Mouse (Mus musculus): Measurements from ENCODE around the gene Syf2. TPM values are rescaled to one million over a fixed set of nuclear protein-coding genes. Genes with fewer than 3 reads are reported as not detected.

Gene Syf2
- polyA plus RNA-seq, 1 experiment from 2014 or later: 65.0 TPM

GRCm38 (mm10) chr4:134913413-134913812, 17.3 kb upstream of the Syf2 start:
- no peaks in the 10 kb centered on the region for H3K9me3 ChIP-seq (ENCODE audit: control insufficient read depth, low read length)
- peaks cover 9% of the 10 kb centered on the region for H3K4me1 ChIP-seq (ENCODE audit: control insufficient read depth, insufficient read depth, low read length)
- no peak for ATAC-seq
- 35% methylated on average over 3 of the region's 3 CpGs for WGBS
- no peaks in the 10 kb centered on the region for H3K27me3 ChIP-seq (replicated peaks; ENCODE audit: control insufficient read depth, insufficient read depth, low read length)
- peaks cover 8% of the 10 kb centered on the region; the same call in 1 of the 2 replicates for H3K36me3 ChIP-seq (ENCODE audit: control insufficient read depth, insufficient read depth, low read length)
- H3K4me3 ChIP-seq (ENCODE audit: low read length): no peak overlapping the region; the same call in 1 of the 2 replicates
- no peak overlapping the region for H3K4me2 ChIP-seq (ENCODE audit: low read depth, low read length)
- no peak overlapping the region for H3K27ac ChIP-seq (ENCODE audit: low read length)
- no peak overlapping the region for H3K9ac ChIP-seq (ENCODE audit: low read depth, low read length)

DNA sequence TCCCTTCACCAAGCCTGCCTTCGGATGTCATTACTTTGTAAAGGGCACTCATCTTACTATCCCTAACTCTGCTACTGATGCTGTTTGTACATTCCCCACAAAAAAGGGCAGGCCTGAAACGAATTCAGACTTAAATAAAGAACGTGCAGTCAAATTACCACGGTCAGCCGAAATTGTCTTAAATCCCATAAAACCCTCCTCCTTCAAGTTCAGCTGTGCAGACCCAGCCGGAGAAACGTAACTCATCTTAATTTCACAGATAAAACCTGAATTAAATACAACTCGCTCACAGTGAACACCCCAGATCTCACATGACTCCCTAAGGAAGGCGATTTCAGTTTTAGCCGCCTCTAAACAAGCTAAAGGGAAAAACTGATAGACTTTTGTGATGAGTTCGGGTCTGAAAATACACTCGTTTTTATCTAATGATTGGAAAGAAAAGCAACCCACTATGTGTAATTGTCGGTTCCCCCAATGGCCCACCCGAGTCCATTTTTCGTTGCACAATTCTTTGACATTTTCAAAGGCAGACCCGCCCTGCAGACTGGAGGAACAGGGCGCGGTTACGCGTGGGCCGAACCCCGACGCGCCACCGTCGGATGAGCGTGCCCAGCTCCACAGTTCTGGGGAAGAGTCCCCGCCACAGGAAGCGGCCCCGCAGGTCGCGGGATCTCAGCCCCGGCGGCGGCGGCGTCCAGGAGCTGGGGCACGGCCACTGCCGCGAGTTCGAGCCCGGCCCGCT, 16.4 kb upstream of the Syf2 start:
- Histone ChIP-seq H3K27ac (ENCODE audit: low read length) (peak overlapping the region; percentile 96), H3K4me1 (ENCODE audit: control insufficient read depth, insufficient read depth, low read length) (peaks cover 9% of the 10 kb centered on the region), H3K9ac (ENCODE audit: low read depth, low read length) (peak overlapping the region; percentile 88), H3K4me2 (ENCODE audit: low read depth, low read length) (peak overlapping the region; percentile 47), H3K9me3 (ENCODE audit: control insufficient read depth, low read length) (no peaks in the 10 kb centered on the region), H3K4me3 (ENCODE audit: low read length) (peak overlapping the region; percentile 89), H3K27me3 (replicated peaks; ENCODE audit: control insufficient read depth, insufficient read depth, low read length) (no peaks in the 10 kb centered on the region), H3K36me3 (ENCODE audit: control insufficient read depth, insufficient read depth, low read length) (peaks cover 8% of the 10 kb centered on the region; the same call in 1 of the 2 replicates)
- peak; percentile 83 for ATAC-seq
- WGBS: 1% methylated on average over 43 of the region's 43 CpGs

DNA sequence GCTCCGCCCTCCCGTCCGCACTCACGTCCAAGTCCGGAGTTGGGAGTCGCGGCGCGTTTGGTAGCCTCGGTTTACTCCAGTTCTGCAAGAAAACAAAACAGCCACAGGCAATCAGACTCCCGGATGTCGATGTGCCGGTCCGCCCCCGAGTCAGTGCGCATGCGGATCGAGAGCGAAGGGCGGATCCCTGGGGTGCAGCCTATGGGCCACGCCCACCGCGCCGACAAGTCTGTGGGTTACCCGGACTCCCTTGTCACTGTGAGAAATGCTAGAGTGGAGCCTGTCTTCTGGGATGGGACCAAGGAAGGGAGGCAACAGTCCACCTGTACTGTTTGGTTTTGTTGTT, 15.9 kb upstream of the Syf2 start, which contains the start of gene Tmem50a:
Gene Tmem50a (minus strand): TSS at position 161 of the 346 bp plus-strand sequence.
- Histone ChIP-seq H3K4me3 (ENCODE audit: low read length) (peak within 1 kb of the TSS; percentile 89), H3K9me3 (ENCODE audit: control insufficient read depth, low read length) (no peaks in the 10 kb centered on the region), H3K27ac (ENCODE audit: low read length) (peak within 1 kb of the TSS; percentile 96), H3K36me3 (ENCODE audit: control insufficient read depth, insufficient read depth, low read length) (peaks cover 4% of the 10 kb centered on the region; the same call in 1 of the 2 replicates), H3K4me1 (ENCODE audit: control insufficient read depth, insufficient read depth, low read length) (peaks cover 9% of the 10 kb centered on the region), H3K9ac (ENCODE audit: low read depth, low read length) (peak within 1 kb of the TSS; percentile 88), H3K4me2 (ENCODE audit: low read depth, low read length) (peak within 1 kb of the TSS; percentile 47), H3K27me3 (replicated peaks; ENCODE audit: control insufficient read depth, insufficient read depth, low read length) (no peaks in the 10 kb centered on the region)
- peak; percentile 94 for ATAC-seq
- under 1% methylated on average over 25 of the region's 25 CpGs for WGBS

GRCm38 (mm10) chr4:134915223-134916050, 15.3 kb upstream of the Syf2 start:
- Histone ChIP-seq H3K4me2 (ENCODE audit: low read depth, low read length) (peak overlapping the region; percentile 47), H3K9ac (ENCODE audit: low read depth, low read length) (peak overlapping the region; percentile 88), H3K9me3 (ENCODE audit: control insufficient read depth, low read length) (no peaks in the 10 kb centered on the region), H3K4me3 (ENCODE audit: low read length) (peak overlapping the region; percentile 89), H3K27me3 (replicated peaks; ENCODE audit: control insufficient read depth, insufficient read depth, low read length) (no peaks in the 10 kb centered on the region), H3K27ac (ENCODE audit: low read length) (no peak overlapping the region), H3K36me3 (ENCODE audit: control insufficient read depth, insufficient read depth, low read length) (peaks cover 4% of the 10 kb centered on the region; the same call in 1 of the 2 replicates), H3K4me1 (ENCODE audit: control insufficient read depth, insufficient read depth, low read length) (peaks cover 9% of the 10 kb centered on the region)
- ATAC-seq: peak; percentile 41
- WGBS: 57% methylated on average over 14 of the region's 14 CpGs

DNA sequence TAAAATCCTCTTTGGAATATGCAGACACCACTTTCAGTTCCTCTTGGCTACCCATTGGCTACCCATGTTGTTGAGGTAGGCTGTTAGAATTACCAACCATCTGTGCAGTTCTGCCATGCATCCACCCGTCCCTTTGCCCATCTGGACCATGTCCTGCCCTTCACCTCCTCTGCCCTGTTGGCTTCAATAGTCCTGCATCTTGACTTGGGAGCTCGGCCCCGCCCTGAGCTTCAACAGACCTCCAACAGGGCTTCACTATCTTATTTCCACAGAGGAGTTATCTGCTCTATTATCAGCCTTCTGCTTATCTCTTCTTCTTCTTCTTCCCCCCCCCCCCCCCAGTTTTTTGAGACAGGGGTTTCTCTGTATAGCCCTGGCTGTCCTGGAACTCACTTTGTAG, 13.5 kb upstream of the Syf2 start:
- no peak overlapping the region for H3K9ac ChIP-seq (ENCODE audit: low read depth, low read length)
- no peak overlapping the region for H3K27ac ChIP-seq (ENCODE audit: low read length)
- H3K9me3 ChIP-seq (ENCODE audit: control insufficient read depth, low read length): no peaks in the 10 kb centered on the region
- H3K27me3 ChIP-seq (replicated peaks; ENCODE audit: control insufficient read depth, insufficient read depth, low read length): no peaks in the 10 kb centered on the region
- no peaks in the 10 kb centered on the region for H3K36me3 ChIP-seq (ENCODE audit: control insufficient read depth, insufficient read depth, low read length)
- no peak overlapping the region for H3K4me2 ChIP-seq (ENCODE audit: low read depth, low read length)
- 78% methylated on average over 3 of the region's 3 CpGs for WGBS
- peaks cover 9% of the 10 kb centered on the region for H3K4me1 ChIP-seq (ENCODE audit: control insufficient read depth, insufficient read depth, low read length)
- H3K4me3 ChIP-seq (ENCODE audit: low read length): no peak overlapping the region
- ATAC-seq: no peak

DNA sequence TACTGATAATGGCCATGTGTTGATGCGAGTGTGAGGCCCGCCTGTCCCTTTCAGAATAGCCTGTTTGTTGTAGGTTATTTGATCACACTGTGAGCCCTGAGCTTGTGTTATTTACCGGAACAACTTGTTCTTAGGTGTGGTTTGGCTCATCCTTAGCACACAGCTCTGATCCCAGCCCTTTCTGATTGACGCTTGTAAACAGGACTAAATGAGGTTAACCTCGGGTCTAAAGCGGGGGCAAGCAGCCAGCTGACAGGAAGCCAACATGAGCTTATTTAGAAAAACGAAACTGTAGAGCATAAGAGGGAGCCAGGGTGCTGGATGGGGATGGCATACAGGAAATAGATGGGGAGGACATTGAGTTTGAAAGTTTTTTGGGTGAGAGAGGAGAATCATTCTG, 12.3 kb upstream of the Syf2 start:
- Histone ChIP-seq H3K4me1 (ENCODE audit: control insufficient read depth, insufficient read depth, low read length) (peaks cover 4% of the 10 kb centered on the region), H3K27ac (ENCODE audit: low read length) (no peak overlapping the region), H3K4me2 (ENCODE audit: low read depth, low read length) (no peak overlapping the region), H3K36me3 (ENCODE audit: control insufficient read depth, insufficient read depth, low read length) (no peaks in the 10 kb centered on the region), H3K4me3 (ENCODE audit: low read length) (no peak overlapping the region), H3K9ac (ENCODE audit: low read depth, low read length) (no peak overlapping the region), H3K9me3 (ENCODE audit: control insufficient read depth, low read length) (no peaks in the 10 kb centered on the region), H3K27me3 (replicated peaks; ENCODE audit: control insufficient read depth, insufficient read depth, low read length) (no peaks in the 10 kb centered on the region)
- WGBS: 52% methylated on average over 7 of the region's 7 CpGs
- no peak for ATAC-seq

- 44% methylated on average over 12 of the region's 12 CpGs for WGBS
- H3K27me3 ChIP-seq (replicated peaks; ENCODE audit: control insufficient read depth, insufficient read depth, low read length): no peaks in the 10 kb centered on the region
- H3K36me3 ChIP-seq (ENCODE audit: control insufficient read depth, insufficient read depth, low read length): no peaks in the 10 kb centered on the region
- H3K4me3 ChIP-seq (ENCODE audit: low read length): no peak overlapping the region
- peaks cover 4% of the 10 kb centered on the region for H3K4me1 ChIP-seq (ENCODE audit: control insufficient read depth, insufficient read depth, low read length)
- no peak overlapping the region for H3K9ac ChIP-seq (ENCODE audit: low read depth, low read length)
- H3K4me2 ChIP-seq (ENCODE audit: low read depth, low read length): no peak overlapping the region
- no peak for ATAC-seq
- no peak overlapping the region for H3K27ac ChIP-seq (ENCODE audit: low read length)
- H3K9me3 ChIP-seq (ENCODE audit: control insufficient read depth, low read length): no peaks in the 10 kb centered on the region
Observed at GRCm38 (mm10) chr4:134919733-134920540, 10.8 kb upstream of the Syf2 start.

GRCm38 (mm10) chr4:134920631-134921030, 10.1 kb upstream of the Syf2 start:
- no peak for ATAC-seq
- no peak overlapping the region for H3K4me2 ChIP-seq (ENCODE audit: low read depth, low read length)
- 96% methylated on average over 6 of the region's 6 CpGs for WGBS
- H3K4me3 ChIP-seq (ENCODE audit: low read length): no peak overlapping the region
- H3K4me1 ChIP-seq (ENCODE audit: control insufficient read depth, insufficient read depth, low read length): peaks cover 6% of the 10 kb centered on the region
- H3K27me3 ChIP-seq (replicated peaks; ENCODE audit: control insufficient read depth, insufficient read depth, low read length): no peaks in the 10 kb centered on the region
- peaks cover 5% of the 10 kb centered on the region; the same call in 1 of the 2 replicates for H3K36me3 ChIP-seq (ENCODE audit: control insufficient read depth, insufficient read depth, low read length)
- no peaks in the 10 kb centered on the region for H3K9me3 ChIP-seq (ENCODE audit: control insufficient read depth, low read length)
- no peak overlapping the region for H3K27ac ChIP-seq (ENCODE audit: low read length)
- no peak overlapping the region for H3K9ac ChIP-seq (ENCODE audit: low read depth, low read length)

DNA sequence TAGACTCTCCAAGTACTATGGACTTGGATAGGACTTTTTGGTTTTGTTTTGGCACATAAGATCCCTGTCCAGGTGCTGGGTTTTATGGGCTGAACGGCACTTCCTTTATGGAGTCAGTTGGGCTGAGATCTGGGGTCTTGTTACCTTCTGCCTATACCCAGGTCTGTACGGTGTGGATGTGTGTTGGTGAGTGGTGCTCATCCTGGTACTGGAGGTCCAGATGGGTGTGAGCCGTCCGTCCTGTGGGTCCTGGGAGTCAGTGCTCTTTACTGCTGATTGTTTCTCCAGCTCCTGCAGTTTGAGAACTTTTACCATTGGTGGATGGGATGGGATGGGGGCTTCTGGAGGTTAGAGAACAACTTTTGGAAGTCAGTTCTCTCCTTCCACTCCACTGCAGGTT, 9.0 kb upstream of the Syf2 start:
- Histone ChIP-seq H3K27me3 (replicated peaks; ENCODE audit: control insufficient read depth, insufficient read depth, low read length) (no peaks in the 10 kb centered on the region), H3K27ac (ENCODE audit: low read length) (no peak overlapping the region), H3K36me3 (ENCODE audit: control insufficient read depth, insufficient read depth, low read length) (peaks cover 12% of the 10 kb centered on the region), H3K4me2 (ENCODE audit: low read depth, low read length) (no peak overlapping the region), H3K4me3 (ENCODE audit: low read length) (no peak overlapping the region), H3K4me1 (ENCODE audit: control insufficient read depth, insufficient read depth, low read length) (peaks cover 14% of the 10 kb centered on the region), H3K9me3 (ENCODE audit: control insufficient read depth, low read length) (no peaks in the 10 kb centered on the region), H3K9ac (ENCODE audit: low read depth, low read length) (no peak overlapping the region)
- no peak for ATAC-seq
- 91% methylated on average over 4 of the region's 4 CpGs for WGBS
